Mouse (Mus musculus) lung, adult 18-20 months (tissue): ENCODE measurements at regions not wholly inside any gene's neighbourhood (a gene's known extent, or its start where the extent isn't known, plus 50 kb on each side); places are given as distances from the start of the nearest gene placed in this dataset.
A peak's percentile ranks its signal among the peaks of the same experiment; 100 is the strongest.
"Not testable (repeated sequence)": the region's sequence is repeated elsewhere in the genome, so short reads cannot be mapped to it uniquely, and the experiment has no call there.

Experiments
- DNase-seq, 2 experiments: peaks; one replicate each; pipeline ENCODE4 v3.0.0; 2022; ENCODE audit warnings: mixed read lengths in 2 of 2

DNA sequence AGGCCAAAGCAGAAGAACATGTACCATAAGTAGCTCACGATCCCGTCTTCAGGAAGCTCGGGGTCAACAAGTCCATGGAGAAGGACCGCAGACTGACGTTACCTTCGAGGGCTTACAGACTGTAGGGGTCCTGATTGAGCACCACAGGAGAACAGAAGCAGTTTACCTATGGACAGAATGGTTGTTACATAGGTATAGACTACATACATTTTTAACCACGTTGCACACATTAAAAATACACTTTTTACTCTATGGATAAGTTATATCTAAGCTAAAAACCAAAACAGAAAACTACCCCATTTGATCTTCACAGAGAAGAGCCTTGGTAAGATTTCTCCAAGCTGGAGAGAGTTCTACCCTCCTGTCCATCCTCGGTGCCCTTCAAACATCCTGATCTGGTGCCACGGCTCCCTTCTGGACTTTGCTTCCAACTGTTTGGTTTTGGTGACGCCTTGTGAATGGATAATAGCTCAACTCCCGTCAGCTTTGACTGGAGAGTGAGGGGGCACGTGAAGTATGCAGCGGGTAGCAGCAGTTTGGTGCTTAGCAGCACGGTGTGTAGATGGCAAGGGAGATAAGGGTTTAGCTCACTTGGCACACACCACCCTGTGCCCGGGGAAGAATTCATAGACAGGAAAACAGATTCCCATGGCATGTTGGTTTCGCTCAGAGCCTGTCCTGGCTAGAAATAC lies 117.9 kb upstream of the Cpsf6 start:
- DNase-seq, result no peak

DNA sequence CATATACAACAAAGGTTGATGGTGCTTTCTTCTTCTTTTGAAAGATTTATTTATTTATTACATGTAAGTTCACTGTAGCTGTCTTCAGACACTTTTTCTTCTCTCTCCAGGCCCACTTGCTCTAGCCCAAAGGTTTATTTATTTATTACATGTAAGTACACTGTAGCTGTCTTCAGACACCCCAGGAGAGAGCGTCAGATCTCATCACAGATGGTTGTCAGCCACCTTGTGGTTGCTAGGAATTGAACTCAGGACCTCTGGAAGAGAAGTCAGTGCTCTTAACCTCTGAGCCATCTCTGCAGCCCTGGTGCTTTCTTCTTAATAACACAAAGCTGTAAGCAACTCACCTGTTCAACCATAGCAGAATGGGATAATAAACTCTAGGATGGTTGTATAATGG lies 117.3 kb upstream of the Cpsf6 start:
- DNase-seq, result not testable (repeated sequence)

DNA sequence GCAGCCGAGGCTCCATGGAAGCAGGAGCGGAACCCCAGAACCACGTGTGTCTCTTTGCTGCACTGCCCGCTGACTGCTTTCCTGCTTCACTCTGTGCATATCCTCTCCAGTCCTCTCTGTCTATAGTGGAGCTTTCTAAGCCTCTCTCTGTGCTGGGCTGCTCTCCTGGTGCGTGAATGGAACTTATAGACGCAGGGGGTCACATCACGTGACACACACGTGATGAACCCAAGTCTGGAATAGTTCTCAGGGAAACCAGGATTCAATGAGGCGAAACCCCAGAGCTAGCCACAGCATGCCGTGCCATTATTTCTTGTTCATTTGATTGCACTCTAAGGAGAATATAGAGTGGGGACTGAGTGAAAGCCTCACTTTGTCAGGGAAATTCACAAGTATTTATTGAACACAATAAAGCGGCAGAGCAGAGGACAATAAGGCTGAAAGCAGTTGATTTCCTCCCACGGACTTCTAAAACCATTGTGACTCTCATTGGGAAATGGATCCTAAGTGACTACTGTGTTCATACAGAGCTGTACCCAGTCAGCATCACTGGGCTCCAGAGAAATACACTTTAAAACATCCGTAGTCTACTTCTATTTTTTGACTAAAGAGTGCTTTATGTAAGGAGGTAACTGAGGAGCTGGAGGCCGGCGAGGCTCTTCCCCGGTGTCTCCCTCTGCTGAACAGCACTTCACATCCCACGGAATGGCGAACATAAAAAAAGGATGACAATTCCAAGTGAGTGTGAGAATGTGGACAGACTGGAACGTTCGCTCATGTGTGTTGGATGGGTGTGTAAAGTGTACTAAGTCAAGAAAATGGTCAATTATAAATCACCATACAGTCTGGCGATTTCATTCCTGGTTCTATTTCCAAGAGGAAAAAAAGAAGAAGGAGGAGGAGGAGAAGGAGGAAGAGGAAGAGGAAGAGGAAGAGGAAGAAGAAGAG lies 116.5 kb upstream of the Cpsf6 start:
- DNase-seq, result no peak

DNA sequence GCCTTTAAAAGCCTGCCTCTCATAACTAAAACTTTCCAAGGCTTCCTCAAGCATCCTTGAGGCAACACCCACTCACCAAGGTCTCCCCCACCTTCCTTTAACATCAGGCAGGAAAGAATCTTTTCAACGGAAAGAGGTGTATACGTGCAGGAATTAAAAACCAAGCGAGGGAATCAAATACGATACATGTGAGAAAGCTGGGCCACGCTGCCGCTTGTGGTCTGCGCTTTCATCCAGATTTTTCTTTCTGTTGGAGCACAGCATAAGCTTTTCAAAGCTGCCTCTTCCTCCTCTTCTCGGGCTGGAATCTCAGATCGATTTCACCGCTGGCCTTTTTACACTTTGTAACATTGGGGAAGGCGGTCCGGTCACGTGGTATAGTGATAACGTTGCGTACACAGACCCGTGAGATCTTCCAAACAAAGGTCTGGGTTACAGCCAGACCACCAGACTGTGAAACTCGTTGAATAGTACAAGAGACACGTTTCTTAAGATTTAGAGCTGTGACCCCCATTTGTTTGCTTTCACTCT lies 114.4 kb upstream of the Cpsf6 start:
- peak; percentile 26 to 54 for DNase-seq

DNA sequence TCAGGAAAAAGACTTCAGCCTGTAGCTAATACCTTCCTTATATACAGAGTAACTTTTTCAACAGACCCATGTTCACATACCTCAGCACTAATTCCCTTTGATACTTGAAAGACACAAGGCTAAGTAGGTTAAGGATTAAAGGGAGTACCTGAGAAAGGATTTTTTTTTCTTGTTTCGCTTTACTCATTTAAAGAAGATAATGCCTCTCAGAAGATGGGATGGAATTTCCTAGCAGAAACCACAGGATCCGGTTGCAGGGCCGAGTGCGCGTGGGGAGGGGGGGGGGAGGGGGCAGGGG lies 114.0 kb upstream of the Cpsf6 start:
- DNase-seq, result no peak

DNA sequence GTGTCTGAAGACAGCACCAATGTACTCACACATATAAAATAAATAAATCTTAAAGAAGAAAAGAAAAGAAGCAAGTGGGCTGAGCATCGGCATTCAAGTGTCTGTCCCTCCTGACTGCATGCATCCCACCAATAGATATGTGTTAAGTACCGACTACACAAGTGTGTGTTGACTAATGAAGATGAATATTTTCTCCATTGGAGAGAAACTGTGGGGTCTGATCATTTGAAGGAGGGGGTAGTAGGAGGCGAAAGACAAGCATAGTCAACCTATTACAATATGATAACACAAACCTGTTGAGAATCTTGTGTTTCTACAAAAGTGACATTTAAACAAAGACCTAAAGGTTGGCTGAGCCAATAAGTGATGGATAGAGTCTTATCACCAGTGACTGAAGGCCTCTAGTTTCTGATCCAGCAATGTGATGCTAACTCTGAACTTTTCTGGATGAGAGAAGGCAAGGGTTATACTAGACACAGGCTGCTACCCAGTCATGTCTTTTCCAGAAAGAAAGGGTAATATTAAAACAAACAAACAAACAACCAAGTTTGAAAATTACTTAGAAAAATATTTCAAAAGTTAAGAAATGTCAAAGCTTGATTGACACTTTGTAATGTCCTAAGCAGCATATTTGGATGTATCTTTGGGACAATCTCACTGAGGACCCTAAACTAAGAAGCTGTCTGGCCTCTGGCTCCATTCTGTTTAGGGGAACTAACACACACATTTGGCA lies 113.4 kb upstream of the Cpsf6 start:
- DNase-seq, result no peak

DNA sequence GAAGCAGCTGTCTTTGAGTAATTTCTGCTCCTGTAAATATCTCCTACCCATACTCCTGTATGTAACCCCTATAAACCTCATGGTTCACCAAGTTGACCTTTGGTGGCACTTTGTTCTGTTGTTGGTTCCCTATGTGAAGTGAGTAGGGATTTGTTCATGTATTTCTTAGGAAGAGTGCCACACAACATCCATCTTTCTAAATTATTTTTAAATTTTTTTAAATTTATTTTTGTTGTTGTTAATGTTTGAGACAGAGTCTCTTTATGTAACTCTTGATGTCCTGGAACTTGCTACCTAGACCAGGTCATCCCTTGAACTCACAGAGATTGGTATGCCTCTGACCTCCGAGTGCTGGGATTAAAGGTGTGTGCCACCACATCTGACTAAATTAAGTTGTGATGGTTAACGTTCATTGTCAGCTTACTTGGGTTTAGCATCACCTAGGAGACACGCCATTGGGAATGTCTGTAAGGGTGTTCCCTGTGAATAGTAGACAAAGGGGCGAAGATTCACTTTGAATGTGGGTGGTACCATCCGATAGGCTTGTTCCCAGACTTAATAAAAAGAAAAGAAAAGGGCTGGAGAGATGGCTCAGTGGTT lies 112.7 kb upstream of the Cpsf6 start:
- DNase-seq, result no peak

DNA sequence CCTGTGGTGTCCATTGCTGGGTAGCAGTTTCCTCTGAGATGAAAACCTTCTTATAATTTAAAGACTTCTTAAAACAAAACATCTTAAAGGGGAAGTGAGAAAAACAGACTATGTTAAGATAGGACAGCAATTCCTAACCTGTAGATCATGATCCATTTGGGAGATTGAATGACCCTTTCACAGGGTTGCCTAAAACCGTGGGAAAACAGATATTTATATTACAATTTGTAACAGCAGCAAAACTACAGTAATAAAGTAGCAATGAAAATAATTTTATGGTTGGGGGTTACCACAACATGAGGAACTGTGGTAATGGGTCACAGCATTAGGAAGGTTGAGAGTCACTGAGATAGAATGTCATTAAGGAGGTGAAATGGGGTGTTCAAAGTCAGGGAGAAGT lies 111.9 kb upstream of the Cpsf6 start:
- no peak for DNase-seq

DNA sequence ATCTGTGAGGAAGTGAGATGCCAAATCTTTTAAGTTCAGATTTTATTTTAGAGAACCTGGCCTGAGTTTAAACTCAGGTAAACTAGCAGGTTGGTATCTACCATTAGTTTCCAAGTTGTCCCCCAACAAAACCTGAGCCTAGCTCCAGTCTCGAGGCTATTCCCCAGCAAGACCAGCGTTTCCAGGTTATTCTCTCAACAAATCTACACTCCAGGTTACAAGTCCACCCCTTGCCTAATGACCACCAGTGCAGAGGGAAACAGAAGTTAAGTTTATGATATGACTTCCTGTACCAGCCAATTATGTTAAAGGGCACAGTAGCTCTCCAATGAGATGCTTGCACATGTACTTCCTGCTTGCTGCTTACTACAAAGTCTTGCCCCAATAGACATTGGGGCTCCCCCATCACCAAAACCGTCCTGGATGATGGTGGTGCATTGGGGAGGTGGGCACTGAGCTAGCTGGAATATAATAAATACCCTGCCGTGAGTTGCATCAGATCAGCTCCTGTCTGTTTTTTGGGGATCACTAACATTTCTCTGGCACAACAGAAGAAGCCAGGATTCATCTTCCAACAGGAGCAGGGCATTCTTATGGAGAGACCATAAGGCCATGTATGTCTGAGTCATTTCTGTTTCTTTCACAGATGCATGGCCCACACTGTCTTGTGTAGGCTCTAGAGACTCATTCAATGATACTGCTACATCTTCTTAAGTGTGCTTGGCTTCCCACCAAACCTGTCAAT lies 111.2 kb upstream of the Cpsf6 start:
- DNase-seq, result no peak

DNA sequence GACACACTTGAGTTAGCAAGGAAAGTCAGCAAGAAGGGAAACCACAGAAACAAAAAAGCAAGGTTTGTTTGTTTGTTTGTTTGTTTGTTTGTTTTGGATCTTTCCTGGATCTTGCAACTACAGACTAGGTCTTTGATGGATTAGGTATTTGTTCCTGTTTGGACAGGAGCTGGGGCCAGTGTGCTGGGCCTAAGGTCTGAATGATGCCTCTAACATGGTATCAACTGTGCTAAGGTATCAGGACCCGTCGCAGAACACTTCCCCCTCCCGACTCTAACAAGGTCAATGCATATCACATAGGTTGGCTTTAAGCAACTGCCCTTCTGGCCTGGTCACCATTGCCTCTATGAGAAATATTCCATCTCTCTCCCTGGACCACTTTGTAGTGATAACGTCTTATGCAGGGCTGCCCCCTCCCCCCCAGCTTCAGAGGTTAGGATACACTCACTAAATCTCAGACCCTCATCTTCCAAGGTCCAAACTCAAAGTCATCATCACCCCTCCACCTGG lies 103.3 kb upstream of the Cpsf6 start:
- no peak for DNase-seq

DNA sequence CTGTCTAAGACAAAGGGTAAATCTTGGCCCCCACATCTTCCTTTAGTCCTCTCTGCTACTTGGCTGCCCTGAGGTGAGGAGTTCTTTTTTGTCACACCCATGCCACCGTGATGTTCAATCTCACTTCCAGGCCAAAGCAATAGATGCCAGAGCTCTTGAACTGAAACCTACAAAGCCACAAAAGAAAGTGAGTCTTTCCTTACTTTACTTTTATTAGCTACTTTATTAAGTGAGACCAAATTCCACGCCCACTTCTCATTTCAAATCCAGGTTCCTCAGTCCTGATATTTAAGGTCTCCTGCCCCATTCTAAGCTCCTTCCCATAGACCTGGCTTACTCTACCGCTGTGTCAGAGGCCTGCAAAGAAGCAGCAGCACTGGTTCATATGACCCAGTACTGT lies 102.5 kb upstream of the Cpsf6 start:
- no peak for DNase-seq

DNA sequence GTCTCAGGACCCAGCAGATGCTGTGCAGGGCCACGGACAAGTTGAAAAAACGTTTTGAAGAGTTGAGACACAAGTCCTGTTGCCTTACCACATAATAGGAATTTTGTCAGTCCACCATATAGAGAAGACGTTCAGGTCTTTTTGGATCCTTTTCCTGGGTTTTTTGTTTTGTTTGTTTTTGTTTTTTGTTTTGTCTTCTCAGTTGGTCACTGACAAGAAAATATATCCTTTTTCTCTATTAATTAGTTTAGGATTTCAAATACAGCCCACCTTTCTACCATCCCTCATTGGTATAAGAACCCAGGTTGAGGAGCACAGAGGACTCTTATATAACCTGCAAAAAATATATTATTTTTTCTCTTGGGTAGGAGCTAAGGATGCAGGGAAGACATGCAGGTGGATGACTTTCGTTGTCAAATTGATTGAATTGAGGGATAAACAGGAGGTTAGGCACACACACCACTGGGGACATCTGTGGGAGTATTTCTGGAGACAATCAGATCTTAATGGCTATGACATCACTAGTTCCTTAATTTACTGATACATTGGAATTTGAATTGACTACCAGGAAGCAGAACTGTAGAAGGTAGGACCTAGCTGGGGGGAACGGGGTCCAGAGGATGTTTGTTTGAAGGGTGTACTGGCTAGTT lies 101.7 kb upstream of the Cpsf6 start:
- DNase-seq, result no peak

DNA sequence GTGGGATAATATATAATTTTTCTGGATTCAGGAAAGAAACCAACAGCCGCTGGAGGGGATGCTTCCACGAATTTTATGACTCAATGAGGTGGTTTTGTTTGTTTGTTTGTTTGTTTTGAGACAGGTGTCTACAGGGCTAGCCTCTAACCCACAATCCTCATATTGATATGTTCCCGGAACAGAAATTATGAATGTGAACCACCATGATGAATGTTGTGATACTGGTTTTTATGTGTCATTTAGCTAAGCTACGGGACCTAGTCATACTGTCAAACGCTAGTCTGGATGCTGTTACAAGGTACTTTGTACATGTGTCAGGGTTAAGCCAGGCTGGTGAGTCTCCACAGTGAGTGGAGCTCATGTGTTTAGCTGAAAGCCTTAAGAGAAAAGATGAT lies 100.6 kb upstream of the Cpsf6 start:
- no peak for DNase-seq

DNA sequence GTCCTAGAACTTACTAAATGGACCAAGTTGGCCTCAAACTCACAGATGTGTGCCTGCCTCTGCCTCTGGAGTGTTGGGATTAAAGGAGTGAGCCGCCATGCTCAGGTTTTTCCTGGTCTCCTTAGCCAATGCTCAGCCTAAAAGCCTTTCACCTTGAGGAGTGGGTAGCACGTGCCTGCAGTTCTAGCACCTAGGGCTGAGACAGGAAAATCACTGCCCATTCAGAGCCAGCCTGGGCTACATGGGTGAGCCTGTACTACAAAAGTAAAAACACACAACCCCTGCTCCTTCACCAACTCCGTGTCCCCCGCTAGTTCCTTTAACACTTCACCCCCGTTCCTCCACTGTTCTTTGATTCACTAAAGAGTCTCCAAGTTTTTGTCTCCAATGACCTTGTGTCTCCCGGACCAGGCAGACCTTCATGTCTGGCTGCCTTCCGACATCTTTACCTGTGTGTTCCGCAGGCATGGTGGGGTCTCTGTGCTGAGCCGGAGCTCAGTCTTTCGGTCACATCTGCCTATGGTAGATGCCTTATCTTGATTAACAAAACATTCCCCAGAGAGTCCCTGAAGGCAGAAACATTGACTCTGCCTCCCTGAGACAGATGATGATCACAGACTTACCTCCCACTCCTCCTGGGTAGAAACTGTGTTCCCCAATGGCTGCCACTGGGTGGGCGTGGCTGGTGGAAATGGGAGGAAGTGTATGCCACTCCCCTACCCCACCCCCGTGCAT lies 100.1 kb upstream of the Cpsf6 start:
- DNase-seq, result no peak

DNA sequence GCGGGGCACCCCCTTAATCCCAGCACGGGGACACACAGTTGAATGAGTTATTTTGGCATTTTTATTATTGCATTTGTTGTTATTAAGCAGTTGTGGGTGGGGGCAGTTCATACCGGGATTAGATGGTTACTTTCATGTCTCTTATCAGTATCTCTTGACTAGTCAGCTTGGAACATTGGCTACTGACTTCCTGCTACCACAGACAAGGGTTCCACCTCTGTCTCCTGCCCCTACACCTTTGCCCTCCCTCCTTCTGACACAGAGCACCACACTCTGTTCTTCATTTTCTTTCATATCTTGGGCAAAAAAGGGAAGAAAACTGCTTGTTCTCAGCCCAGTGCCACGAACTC lies 99.1 kb upstream of the Cpsf6 start:
- DNase-seq, result no peak

DNA sequence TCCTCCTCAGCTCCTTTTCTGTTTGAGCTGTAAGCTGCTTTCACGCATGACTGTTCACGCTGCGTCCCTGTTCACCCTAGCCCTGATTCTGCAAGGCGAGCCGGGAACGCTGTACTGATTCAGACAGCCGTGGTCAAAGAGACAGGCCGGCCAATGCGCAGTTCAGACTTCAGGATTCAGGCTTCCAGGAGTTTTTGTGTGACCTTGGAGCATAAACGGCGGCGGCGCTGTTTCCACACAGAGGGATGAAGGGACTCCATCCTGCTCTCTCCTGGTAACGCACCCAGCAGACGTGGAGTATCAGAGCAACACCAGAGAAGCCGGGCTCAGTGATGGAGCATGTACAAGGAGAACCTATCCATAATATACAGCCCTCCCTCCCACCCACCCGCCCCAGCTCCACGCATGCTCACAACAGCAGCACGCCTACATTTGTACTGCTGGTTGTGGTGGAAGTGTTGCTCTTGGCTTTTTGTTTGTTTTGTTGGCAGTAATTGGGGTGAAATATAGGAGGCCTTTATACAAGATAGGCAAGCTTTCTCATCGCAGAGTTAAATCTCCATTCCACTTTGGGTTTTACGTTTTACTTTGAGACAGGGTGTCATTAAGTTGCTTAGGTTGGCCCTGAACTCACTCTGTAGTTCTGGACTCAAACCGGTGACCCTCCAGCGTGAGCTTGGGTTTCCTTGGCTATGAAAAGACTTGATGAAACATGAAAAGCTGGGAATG lies 98.6 kb upstream of the Cpsf6 start:
- no peak for DNase-seq

DNA sequence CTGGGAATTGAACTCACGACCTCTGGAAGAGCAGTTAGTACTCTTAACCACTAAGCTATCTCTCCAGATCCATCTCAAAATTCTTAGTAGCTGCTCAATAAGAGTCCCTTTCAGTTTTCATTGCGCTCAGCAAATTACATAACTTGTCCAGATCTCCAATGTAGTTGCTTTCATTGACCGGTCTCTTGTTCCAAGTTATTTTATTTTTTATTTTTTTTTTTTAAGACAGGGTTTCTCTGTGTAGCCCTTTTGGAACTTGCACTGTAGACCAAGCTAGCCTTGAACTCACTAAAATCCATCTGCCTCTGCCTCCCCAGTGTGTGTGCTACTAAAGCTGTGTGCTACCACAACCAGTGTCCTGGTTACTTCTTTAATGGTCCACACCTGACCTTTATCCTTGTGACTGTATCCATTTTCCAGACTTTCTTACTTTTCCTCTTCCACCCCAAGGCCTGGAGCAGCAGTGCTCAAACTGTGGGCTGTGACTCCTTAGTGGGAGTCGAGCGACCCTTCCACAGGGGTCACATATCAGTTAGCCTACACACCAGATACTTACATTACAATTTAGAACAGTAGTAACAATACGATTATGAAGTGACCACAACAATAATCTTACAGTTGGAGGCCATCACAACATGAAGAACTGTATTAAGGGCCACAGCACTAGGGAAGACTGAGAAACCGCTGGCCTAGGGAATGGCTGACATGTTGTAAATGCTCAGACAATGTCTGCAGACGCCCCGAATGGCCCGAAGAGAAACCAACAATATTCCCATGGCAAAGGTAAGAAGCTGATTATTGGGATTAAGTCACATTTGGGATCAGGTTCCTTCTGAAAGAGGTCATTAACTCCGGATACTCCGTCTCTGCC lies 97.8 kb upstream of the Cpsf6 start:
- DNase-seq, result no peak

DNA sequence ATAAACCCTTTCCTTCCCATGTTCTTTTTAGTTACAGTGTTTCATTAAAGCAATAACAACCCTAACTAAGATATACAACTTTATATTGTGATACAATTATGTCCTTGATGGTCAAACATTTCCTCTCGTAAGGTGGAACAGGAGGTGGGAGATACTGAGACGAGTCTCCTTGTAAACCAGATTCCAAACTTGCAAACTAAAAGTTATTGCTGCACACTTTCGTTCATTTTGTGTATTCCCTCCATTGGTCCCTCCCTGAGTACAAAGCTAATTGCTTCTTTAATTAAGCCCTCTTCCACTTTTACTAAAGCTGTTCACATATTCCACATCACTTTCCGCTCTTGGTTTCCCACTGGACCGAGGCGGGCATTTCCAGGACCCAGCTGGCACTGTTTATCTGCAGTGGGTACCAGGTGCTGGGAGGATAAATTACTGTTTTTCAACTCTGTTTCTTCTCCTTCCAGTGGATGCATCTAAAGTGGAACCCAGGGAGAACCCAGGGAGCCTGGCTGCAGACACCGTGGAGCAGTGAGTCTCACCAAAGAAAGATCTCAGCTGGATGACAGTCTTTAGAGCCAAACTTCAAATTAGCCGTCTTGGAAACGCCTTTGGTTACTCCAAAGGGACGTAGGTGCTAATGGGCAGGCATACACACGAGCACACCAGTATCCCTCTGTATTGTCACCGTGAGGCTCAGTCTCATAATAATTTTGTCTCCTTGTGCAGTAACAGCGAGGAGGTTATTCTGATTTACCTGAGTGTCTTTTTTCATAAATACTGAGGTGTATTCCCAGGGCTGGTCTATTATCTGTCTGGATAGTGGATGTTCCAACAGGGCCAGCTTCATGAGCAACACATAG lies 95.5 kb upstream of the Cpsf6 start:
- no peak for DNase-seq
